Mouse (Mus musculus): Measurements from ENCODE around the gene Capn1. TPM values are rescaled to one million over a fixed set of nuclear protein-coding genes. Genes with fewer than 3 reads are reported as not detected.
A peak's percentile ranks its signal among the peaks of the same experiment; 100 is the strongest.

The Capn1 gene
- total RNA-seq, 1 experiment from 2014 or later = 45.8 TPM

DNA sequence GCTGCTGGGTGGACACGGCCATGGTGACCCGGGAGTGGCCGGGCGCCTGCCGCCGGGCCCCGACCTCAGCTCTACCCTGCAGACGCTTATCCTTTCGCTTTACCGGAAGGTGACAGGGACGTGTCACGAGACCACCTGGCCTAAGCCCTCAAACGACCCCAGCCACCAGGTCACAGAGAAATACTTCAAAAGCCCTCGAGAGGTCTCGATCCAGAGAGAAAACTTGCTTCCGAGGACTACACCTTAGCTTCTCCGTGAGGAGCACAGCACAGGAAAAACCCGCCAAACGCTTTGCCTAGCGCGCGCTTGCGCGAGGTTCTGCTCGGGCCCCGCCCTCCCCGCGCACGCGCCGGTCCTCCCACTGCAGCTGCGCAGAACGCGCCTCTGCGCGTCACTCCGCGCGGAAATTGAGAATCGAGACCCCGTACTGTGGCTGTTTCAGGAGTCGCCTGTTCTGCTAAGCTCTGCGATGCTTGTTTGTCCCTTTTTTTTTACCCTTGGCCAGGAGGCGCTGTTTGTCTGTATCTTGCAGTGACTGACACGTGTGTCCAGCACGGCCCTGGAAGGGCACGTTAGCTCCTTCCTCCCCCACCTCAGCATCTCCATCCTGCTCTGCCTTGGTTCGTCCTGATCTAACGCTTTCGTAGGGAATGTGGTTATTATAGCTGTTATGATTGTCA lies 51.7 kb downstream of the Capn1 start, which contains the start of gene Pola2:
TSS of gene Pola2 (minus strand) at position 320 of the 680 bp plus-strand sequence.
- peak; percentile 59 for ATAC-seq (replicated peaks; ENCODE audit: insufficient number of reproducible peaks, low FRiP score, low TSS enrichment, poor library complexity, severe bottlenecking)

DNA sequence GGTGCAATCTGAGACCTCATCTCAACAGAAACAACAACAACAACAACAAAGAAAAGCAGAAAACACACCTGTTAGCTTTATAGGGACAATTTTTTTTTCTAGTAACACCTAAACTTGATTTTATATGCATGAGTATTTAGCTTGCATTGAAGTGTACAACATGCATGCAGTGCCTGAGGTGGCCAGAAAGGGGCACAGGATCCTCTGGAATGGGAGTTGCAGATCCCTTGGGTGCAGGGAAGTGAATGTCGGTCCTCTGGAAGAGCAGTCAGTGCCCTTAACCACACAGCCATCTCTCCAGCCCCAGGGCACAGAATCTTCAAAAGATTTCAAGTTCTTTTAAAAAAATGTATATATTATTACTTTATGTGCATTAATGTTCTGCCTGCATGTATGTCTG lies 53.0 kb downstream of the Capn1 start:
- ATAC-seq (replicated peaks; ENCODE audit: insufficient number of reproducible peaks, low FRiP score, low TSS enrichment, poor library complexity, severe bottlenecking) = no peak

DNA sequence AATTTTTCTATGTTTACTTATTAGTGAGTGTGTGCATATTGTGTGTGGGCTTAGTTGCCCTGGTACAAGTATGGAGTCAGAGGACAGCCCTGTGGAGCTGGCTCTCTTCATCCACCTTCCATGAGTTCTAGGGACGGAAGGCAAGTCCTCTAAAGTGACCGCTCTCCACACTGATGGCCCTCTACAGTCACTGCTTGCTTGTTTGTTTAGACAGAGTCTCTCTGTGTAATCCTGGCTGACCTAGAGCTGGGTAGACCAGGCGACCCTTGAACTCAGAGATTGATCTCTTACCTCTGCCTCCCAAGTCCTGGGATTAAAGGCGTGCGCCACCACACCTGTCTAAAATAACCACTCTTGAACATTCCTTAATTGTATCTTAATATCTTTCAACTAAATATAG lies 58.3 kb downstream of the Capn1 start:
- ATAC-seq (replicated peaks; ENCODE audit: insufficient number of reproducible peaks, low FRiP score, low TSS enrichment, poor library complexity, severe bottlenecking) = no peak

DNA sequence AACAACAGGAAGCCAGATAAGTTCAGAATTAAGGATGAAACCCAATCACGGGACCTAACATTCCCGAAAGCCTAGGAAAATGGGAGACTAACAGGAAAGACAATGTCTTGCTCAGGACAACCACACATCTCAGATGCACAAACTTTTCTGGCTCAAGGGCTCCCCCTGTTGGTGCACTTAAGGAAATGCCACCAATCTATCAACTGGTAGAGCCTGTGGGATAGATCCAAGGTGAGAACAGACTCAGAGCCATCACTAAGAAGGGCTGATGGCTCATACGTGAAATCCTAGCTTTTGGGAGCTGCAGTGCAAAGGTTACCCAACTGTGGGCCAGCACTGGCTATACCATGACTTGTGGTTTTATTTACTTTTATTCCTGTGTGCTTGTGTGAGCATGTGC lies 59.0 kb downstream of the Capn1 start:
- ATAC-seq (replicated peaks; ENCODE audit: insufficient number of reproducible peaks, low FRiP score, low TSS enrichment, poor library complexity, severe bottlenecking) = peak; percentile 65

DNA sequence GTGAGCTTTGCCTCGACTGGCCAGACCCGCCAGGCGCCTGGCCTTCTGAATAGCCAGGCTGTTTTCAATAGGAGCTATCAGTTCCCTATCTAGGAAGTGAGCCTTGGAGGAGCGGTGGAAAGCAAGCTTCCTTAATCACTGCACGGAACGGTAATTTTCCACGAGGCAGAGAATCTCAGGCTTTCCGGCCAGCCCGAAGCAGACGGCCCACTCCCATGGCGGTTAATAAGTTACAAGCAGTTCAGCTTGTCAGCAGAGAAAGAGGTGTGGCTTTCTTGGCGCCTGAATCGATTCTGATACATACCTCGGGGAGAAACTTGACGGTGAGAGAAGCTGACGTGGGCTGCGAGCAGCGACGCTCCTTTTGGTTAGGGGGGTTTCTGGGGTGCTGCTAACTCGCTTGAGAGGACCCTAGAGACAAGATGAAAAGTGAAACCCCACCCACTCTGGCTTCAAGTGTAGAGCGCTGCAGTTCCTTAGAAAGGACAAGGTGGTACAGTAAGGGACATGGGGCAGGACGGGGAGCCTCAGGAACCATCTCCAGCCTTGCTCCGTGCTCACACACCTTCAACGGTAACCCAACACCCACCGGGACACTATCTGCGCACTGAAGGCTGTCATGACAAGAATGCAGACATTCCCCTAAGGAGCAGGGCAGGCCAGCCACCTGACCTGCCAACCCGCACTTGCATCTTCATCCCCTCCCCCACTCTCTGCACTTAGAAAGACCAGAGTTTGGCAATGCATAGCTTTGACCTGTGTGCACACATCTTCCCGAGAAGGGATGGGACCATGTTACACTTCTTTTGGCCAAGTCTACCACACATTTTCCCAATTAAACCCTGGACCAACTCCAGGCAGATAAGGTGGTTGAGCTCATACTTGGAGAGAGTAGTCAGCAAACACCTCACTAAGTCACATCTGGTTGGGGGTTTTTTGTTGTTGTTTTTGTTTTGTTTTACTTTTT lies 59.7 kb downstream of the Capn1 start:
- ATAC-seq (replicated peaks; ENCODE audit: insufficient number of reproducible peaks, low FRiP score, low TSS enrichment, poor library complexity, severe bottlenecking) = no peak

DNA sequence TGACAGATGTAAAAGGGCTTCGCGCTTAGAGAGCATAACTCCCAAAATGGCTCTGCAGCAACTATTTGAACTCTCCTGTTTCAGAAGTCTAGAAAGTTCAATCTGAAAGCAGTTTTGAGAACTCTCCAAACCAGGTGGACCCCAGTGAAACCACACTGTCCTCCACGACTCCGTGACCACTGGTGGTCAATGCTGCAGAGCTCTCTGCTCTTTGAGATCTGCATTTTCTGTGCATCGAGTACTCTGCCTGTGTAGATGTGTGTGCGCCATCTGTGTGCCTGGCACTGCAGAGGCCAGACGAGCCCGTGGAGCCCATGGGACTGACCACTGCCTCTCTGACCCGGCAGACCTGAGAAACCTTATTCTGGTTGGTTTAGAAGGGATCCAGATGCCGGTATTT lies 60.8 kb downstream of the Capn1 start:
- ATAC-seq (replicated peaks; ENCODE audit: insufficient number of reproducible peaks, low FRiP score, low TSS enrichment, poor library complexity, severe bottlenecking) = no peak

DNA sequence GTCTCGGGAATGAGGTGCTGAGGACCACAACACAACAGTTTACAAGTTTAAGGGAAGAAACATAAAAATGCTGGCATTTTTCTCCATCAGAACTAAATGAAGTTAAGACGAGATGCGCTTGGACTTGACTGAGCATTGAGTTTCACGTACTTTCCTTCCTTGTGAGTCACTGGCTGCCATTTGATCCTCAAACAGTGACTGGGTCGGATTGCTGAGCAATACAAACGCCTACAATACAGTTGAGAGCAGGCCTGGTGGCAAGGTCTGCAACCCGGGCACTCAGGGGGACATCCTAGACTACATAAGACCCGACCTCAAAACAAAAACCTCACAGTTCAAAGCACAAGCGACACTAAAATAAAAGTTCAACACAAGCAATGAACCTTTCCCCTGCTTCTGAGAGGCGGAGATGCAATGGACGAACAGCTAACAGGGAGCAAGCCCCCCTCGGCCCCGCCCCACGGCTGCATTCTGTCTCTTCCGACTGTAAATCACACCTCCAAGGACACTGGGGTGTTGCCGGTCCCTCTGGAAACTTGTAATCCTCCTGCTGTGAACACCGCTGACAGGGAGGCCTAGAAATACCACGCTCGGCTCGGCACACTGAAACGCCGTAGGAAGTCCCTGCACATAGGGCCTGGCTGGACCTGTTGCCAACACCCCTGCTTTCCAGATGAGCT lies 61.5 kb downstream of the Capn1 start:
- no peak for ATAC-seq (replicated peaks; ENCODE audit: insufficient number of reproducible peaks, low FRiP score, low TSS enrichment, poor library complexity, severe bottlenecking)

DNA sequence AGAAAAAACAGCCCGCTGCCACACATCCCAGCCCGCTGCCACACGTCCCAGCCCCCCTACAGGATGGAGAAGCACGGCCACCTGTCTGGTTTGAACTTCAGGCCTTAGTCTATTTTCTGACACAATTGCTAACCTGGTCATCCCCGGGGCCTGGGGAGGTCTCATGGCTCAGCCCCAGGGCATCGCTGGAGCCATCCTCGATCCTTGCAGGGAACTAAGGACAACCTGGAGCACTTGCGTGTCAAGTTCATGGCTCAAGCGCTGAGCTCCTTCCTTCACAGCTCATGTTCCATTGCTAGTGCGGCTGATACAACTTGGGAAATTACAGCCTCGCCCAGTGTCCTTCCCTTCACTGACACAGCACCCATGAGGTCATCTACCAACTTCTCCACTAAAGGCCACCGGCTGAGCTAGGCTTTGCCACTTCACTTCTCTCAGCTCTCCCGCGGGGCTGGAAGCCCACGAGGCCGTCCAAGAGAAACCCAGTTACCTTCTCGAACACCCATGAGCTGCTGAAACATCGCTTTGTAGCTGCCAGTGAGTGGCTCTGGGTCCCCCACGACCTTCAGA lies 62.4 kb downstream of the Capn1 start:
- peak; percentile 36; the same call in 1 of the 2 replicates for ATAC-seq (replicated peaks; ENCODE audit: insufficient number of reproducible peaks, low FRiP score, low TSS enrichment, poor library complexity, severe bottlenecking)

DNA sequence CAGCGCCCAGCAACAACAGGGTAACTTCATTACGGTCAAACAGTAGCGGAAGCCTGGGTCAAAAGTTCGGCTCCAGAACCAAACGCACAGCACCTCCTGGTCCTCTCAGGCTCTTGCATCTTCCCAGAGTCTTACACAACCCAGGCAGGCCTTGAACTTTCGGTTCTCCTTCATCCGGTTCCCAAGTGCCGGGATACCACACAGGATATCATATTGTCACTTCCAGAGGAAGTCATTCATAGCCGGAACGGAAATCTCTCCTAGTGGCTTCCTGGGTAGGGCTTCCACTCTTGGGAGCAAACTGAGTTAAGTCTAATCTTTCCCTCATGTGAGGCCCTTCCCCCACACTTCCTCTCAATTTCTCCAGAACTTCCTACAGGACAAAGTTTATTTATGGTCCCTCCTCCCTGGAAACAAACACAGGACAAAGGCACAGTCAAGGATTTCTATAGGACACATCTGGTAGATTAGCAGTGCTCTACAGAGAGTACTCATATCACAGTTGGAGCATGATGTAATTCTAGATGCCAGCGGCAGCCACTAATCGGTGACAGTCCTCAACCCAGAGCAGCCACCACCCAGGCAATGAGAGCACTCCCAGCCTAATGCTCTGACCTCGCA lies 63.5 kb downstream of the Capn1 start:
- peak; percentile 61 for ATAC-seq (replicated peaks; ENCODE audit: insufficient number of reproducible peaks, low FRiP score, low TSS enrichment, poor library complexity, severe bottlenecking)

DNA sequence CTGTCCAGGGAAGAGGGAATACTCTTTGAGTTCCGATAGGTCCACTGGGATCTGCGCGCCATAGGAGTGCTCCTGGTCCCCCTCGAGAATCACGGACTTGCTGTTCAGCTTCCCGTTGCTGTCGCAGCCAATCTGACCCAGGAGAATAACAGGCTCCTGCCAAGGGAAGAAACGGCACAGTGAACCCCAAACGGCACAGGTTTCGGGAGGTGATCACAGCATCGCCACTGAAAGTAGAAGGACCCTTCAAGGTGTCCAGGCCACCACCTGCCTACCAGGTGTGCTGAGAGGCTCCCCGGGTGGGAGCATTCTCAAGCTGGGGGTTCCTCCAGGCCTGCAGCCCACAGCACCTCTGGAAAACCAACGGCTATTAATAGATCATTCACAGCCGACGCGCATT lies 64.1 kb downstream of the Capn1 start:
- no peak for ATAC-seq (replicated peaks; ENCODE audit: insufficient number of reproducible peaks, low FRiP score, low TSS enrichment, poor library complexity, severe bottlenecking)

DNA sequence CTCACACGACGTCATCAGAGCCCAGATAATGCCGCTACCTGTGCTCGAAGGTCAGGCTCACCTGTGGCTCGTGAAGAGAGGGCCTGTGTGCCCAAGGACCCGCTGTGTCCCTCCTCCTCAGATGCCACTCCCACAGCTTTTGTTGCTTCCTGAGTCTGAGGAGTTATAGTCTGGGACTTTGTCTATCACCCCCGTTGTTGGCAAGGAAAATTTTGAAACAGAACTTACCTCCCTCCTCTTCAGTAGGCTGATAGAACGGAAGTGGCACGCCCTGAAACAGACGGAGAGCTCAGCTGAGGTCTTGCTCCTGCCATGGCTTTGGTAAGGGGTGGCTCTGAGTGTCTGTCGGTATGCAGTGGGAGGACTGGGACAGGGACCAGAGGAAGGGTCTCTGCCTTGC lies 65.5 kb downstream of the Capn1 start:
- no peak for ATAC-seq (replicated peaks; ENCODE audit: insufficient number of reproducible peaks, low FRiP score, low TSS enrichment, poor library complexity, severe bottlenecking)

DNA sequence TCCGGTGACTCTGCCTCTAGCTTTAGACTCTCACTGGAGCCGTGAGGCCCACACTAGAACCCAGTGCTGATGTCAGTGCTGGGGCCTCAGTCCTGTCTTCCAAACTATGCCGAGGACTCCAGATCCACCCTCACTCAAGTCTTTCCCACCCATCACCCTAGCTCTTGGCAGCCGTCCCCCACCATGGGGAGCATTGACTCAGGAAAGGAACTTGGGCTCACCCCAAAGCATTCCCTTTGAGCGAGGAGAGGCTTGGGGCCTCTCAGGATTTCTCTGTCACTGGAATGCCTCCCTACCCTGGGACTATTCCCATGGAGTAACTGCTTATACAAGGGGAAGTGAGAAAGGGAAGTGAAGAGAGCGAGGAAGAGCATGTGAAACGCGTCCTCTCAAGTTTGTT lies 69.8 kb downstream of the Capn1 start:
- peak; percentile 49 for ATAC-seq (replicated peaks; ENCODE audit: insufficient number of reproducible peaks, low FRiP score, low TSS enrichment, poor library complexity, severe bottlenecking)

DNA sequence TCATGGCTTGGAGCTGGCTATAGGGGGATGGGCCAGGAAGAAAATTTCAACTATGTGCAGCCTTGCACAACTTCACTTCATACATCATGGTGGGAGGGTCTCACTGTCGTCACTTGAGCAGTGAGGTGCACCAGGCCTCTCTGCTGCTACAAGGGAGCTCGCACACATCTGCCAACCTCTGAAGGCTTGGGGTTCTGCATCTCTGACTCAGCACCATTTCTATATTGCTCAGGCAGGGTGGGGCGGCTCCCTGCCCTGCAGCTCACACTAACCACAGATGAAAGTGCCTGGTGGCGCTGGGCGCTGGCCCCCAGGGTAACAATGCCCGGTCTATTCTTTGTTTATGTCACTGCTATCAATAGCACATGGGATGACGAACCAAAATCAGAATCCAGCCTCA lies 70.7 kb downstream of the Capn1 start:
- ATAC-seq (replicated peaks; ENCODE audit: insufficient number of reproducible peaks, low FRiP score, low TSS enrichment, poor library complexity, severe bottlenecking) = peak; percentile 86

DNA sequence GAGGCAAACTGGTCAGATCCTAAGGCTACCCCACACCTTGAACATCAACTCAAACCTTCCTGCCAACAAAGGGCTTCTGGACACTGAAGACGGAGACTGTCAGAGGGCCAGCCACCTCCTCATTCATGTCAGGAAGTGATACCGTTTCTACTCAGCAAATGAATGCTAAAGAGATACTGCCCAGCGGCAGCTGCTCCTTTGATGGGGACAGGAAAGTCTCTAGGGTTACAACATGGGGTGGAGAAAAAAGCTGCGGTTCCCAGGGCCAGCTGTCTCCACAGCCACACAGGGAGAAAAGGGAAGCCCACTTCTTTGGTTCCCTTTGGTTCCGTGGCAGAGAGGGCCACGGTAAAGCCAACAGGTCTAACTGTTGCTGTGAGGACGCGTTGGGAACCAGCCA lies 71.6 kb downstream of the Capn1 start:
- peak; percentile 58 for ATAC-seq (replicated peaks; ENCODE audit: insufficient number of reproducible peaks, low FRiP score, low TSS enrichment, poor library complexity, severe bottlenecking)

DNA sequence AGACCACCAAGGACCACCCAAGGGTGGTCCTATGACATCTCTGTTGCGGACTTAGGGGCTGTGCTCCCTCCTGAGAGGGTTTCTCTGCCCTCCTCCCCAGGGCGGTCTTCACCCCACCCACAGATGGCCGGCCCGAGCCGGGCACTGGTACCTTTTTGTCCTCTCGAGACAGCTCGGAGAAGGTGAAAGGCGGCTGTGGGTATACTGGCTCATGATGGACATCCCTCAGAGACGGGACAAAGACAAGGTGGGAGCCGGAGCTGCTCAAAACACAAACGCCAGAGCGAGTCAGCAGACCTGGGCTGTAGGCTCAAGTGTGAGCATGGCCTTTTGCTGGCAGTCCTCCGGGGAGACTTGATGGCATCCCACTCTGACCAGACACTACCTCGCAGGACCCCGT lies 72.3 kb downstream of the Capn1 start:
- no peak for ATAC-seq (replicated peaks; ENCODE audit: insufficient number of reproducible peaks, low FRiP score, low TSS enrichment, poor library complexity, severe bottlenecking)

DNA sequence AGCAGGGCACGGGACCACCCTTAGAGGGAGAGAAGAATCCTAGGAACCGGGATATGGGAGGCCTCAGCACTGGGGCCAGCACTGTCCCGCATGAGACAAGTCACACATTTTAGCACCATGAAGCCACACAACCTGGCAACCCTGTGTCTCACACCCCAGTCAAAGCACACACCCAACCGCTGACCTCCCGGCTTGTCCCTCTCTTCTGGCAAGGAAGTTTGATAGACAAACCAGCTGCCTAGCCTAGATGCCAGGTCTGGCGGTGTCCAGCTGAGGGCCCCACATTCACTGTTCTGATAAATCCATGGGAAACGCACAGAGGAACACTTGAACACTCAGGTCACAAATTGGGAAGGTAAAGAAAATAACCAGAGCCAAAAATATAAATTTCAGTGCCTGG lies 73.1 kb downstream of the Capn1 start:
- no peak for ATAC-seq (replicated peaks; ENCODE audit: insufficient number of reproducible peaks, low FRiP score, low TSS enrichment, poor library complexity, severe bottlenecking)

DNA sequence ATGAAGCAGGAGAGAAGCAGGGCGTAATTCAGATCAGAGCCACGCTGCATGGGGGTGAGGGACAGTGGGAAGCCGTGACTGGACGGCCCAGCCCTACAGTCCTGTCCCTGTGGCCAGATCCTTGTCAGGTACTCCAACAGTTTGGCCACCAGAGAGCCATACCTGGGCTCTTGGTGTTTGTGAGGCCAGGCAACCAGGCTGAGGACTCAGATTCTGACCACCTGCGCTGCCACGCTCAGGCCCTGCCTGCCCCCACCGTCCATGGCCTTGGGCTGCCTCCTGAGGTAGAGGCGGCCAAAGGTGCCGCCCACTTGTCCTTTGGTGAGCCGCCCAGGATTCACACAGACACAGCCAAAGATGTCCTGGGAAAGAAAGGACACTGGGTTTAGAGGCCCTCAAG lies 75.0 kb downstream of the Capn1 start:
- no peak for ATAC-seq (replicated peaks; ENCODE audit: insufficient number of reproducible peaks, low FRiP score, low TSS enrichment, poor library complexity, severe bottlenecking)

DNA sequence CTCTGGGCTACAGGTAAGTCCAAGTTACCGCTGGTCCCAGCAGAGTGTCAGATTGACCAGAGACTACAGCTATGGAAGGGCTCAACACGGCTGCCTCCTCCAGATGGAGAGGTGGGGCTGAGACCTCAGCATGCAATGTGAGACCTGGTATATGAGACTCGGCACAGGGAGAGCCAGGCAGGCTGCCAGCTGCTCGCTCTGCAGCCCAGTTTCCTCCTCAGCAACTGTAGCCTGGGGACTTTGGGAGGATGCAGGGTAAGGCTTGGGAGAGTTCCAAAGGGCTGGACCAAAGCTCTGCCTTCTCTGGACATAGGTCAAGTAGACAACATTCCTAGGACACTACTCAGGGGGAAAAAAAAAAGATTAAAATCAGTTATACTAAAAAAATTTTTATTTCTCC lies 75.5 kb downstream of the Capn1 start:
- ATAC-seq (replicated peaks; ENCODE audit: insufficient number of reproducible peaks, low FRiP score, low TSS enrichment, poor library complexity, severe bottlenecking) = no peak

DNA sequence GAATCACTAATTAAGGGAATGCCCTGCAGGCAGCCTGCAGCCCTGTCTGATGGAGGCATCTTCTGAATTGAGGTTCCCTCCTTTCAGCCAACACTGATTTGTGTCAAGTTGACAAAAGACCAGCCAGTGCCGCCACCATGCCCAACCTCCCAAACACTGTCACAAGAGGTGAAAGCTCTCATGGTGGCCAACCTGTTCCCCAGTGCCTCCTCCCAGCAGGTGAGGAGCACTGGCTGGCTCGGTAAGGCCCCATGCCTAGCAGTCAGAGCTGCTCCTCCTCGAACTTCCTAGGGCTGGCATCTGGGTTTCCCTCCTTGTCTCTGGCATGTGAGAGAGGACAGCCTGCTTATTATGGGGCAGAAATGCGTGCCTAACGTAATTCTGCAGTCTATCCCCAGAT lies 76.0 kb downstream of the Capn1 start:
- ATAC-seq (replicated peaks; ENCODE audit: insufficient number of reproducible peaks, low FRiP score, low TSS enrichment, poor library complexity, severe bottlenecking) = no peak

All from monocyte, adult 5-6 weeks (primary cell).